Mouse (Mus musculus): ENCODE results near the gene Sri. TPM values are rescaled to one million over a fixed set of nuclear protein-coding genes. Genes with fewer than 3 reads are reported as not detected.

Gene Sri
- total RNA-seq, 2 experiments from 2014 or later, result 98.2 to 112 TPM

GRCm38 (mm10) chr5:8111691-8112090, 65.8 kb downstream of the Sri start:
- no peak for DNase-seq

DNA sequence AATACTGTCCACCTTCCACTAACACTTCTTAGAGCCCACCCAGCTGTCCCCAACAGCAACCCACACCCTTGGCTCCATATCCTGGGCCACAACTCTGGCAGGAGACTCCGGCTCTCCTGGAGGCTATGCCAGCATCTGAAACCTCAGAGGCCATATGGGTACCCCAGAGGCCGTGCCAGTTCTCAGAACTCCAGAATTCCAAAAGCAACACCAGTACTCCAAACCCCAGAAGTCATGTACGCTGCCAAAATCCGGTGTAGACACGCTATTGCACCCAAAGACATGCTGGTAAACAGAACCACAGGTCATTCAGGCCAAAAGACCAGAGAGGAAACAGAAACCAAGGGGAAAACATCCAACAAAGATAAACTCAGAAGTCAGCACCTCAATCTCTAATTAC, 66.4 kb downstream of the Sri start:
- peak; percentile 1 to 11 for DNase-seq

GRCm38 (mm10) chr5:8116561-8117168, 70.8 kb downstream of the Sri start:
- DNase-seq, result no peak

Other genes with a start within 250 kb of the Sri start
- gene Steap4, start 85.6 kb upstream of the Sri start, total RNA-seq (2021), result 10 to 100 TPM; 14.4 to 47.1 TPM